Mouse (Mus musculus) midbrain, embryonic 10.5 days (tissue): ENCODE results near the gene Kcnt2. TPM values are rescaled to one million over a fixed set of nuclear protein-coding genes. Genes with fewer than 3 reads are reported as not detected.

Experiments used
- DNase-seq: peaks from one replicate; pipeline ENCODE4 v3.0.0-alpha.2; 2017; ENCODE audit warnings: low spot score
- H3K27ac ChIP-seq: fragments of 300-500 bp; sonication (generic); replicated peaks from 2 replicates; pipeline ENCODE4 v1.5.1; 2016; ENCODE audit warnings: mild to moderate bottlenecking
- H3K27me3 ChIP-seq: fragments of 300-500 bp; sonication (generic); 2 replicates; pipeline ENCODE4 v1.6.1; 2016; ENCODE audit warnings: low read depth, mild to moderate bottlenecking; ENCODE audit not compliant: poor library complexity, severe bottlenecking
- H3K36me3 ChIP-seq: fragments of 300-500 bp; sonication (generic); 2 replicates; pipeline ENCODE4 v1.6.1; 2016; ENCODE audit warnings: mild to moderate bottlenecking, moderate library complexity
- H3K4me1 ChIP-seq: fragments of 300-500 bp; sonication (generic); 2 replicates; pipeline ENCODE4 v1.6.1; 2016
- H3K4me3 ChIP-seq: fragments of 300-500 bp; sonication (generic); 2 replicates; pipeline ENCODE4 v1.5.1; 2016; ENCODE audit warnings: mild to moderate bottlenecking, moderate library complexity
- H3K9me3 ChIP-seq: fragments of 300-500 bp; sonication (generic); replicated peaks from 2 replicates; pipeline ENCODE4 v1.6.1; 2016; ENCODE audit warnings: mild to moderate bottlenecking
- WGBS: fragments of 180-500 bp; shearing (Covaris S2); methylation state at CpG from one replicate; pipeline ENCODE4 v1.1.7; 2016; 5-methylcytosine and 5-hydroxymethylcytosine counted together
- polyA plus RNA-seq: library from polyadenylated mRNA; unstranded; fragments of >200 nt; fragmentation: Nextera tagmentation; extraction: Ambion mirVana; gene quantifications from 2 replicates; pipeline ENCODE4 v1.2.1, GENCODE M21; 2016

Gene Kcnt2
- polyA plus RNA-seq, 1 experiment from 2014 or later: 1.2 TPM

DNA sequence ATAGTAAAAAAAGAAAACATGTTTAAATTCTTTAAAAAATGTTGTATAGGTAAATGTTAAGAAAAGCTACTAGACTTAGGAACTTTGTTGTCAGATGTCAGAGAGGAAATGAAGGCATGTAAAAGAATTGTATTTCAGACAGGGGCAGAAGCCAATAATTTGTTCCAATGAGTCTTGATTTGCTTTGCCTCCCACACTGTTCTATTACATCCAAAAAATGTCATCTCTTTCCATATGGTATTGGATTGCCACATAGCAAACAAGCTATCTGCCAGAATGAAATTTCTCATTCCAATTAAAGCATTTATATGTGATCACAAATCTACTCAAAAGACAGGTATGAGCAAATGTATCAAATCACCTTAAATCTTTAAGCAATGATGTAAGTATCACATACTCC lies 314.8 kb downstream of the Kcnt2 start:
- Histone ChIP-seq H3K9me3 (no peaks in the 10 kb centered on the region), H3K36me3 (no peaks in the 10 kb centered on the region), H3K27ac (no peak overlapping the region), H3K27me3 (no peaks in the 10 kb centered on the region), H3K4me1 (no peaks in the 10 kb centered on the region), H3K4me3 (no peak overlapping the region)
- no peak for DNase-seq

DNA sequence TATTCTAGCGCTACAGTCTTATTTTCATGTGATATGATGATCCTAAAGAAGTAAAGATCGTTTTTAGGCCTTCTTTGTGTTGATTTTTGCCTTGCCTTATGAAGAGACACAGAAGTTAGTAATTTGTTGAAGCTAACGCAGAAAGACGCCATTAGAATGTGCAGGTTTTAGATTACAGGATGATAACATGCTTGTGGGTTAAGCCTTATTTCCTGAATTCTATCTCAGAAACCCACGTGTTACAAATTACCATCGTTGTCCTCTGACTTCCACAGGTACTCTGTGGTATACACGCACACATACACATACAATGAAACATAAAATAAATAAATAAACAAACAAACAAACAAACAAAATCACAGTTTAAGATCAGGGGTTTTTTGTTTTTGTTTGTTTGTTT lies 326.2 kb downstream of the Kcnt2 start:
- 83% methylated on average over 7 of the region's 7 CpGs for WGBS
- Histone ChIP-seq H3K27ac (no peak overlapping the region), H3K4me1 (no peaks in the 10 kb centered on the region), H3K27me3 (no peaks in the 10 kb centered on the region), H3K36me3 (no peaks in the 10 kb centered on the region), H3K9me3 (no peaks in the 10 kb centered on the region), H3K4me3 (no peak overlapping the region)
- DNase-seq: no peak

- 88% methylated on average over 3 of the region's 3 CpGs for WGBS
- H3K9me3 ChIP-seq: no peaks in the 10 kb centered on the region
- DNase-seq: no peak
- no peak overlapping the region for H3K27ac ChIP-seq
- H3K4me3 ChIP-seq: no peak overlapping the region
- no peaks in the 10 kb centered on the region for H3K27me3 ChIP-seq
- no peaks in the 10 kb centered on the region for H3K4me1 ChIP-seq
- no peaks in the 10 kb centered on the region for H3K36me3 ChIP-seq
Observed at GRCm38 (mm10) chr1:140578607-140579006, 332.6 kb downstream of the Kcnt2 start.

DNA sequence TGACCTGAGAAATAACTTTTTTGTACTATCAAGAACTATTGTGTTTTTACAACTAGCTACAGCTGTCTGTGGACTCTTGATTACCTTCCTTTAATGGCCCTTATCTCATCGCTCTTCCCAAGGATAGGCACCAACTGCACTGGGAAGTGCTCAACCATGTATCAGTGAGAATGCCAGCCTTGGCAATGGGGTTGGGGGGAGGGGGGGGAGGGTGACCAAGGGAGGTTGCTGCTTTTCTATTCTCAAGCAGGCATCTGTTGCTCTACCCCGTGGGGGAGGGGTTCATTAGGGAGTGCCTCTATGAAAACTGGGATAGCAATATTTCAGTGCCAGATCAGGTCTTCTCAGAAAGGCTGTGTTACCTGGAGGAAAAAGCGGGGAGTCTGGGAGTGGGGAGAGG lies 342.3 kb downstream of the Kcnt2 start:
- Histone ChIP-seq H3K27me3 (no peaks in the 10 kb centered on the region), H3K27ac (no peak overlapping the region), H3K9me3 (no peaks in the 10 kb centered on the region), H3K36me3 (no peaks in the 10 kb centered on the region), H3K4me1 (no peaks in the 10 kb centered on the region), H3K4me3 (no peak overlapping the region)
- no peak for DNase-seq
- WGBS: 82% methylated on average over 3 of the region's 3 CpGs

DNA sequence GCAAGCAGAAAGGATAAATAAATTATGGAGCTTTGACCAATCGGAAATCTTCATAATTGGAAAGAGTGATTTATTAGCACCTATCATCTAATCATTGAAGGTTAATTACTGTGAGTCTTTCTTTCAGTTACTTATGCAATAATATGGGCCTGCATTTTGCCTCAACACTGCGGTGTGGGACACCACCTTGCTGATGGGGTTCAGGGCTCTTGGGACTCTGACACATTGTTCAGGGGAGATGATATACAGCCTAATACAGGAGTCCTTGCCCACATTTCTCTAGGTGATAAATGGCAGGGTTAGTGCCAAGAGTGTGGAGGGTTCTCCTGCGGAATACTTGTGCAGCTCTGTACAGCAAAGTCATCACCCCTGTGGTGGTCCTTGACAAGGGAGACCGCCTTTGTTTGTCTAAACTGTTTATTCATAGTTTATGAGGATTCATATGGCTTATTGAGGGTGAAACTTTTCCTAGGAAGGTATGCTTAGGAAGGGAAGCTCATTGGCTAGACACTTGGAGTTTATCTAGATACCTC lies 362.9 kb downstream of the Kcnt2 start:
- WGBS: 87% methylated on average over 4 of the region's 4 CpGs
- H3K27me3 ChIP-seq: no peaks in the 10 kb centered on the region
- no peak overlapping the region for H3K4me3 ChIP-seq
- no peaks in the 10 kb centered on the region for H3K36me3 ChIP-seq
- no peak overlapping the region for H3K27ac ChIP-seq
- no peaks in the 10 kb centered on the region for H3K4me1 ChIP-seq
- H3K9me3 ChIP-seq: no peaks in the 10 kb centered on the region
- DNase-seq: no peak

- Histone ChIP-seq H3K27ac (no peak overlapping the region), H3K9me3 (no peaks in the 10 kb centered on the region), H3K36me3 (no peaks in the 10 kb centered on the region), H3K27me3 (no peaks in the 10 kb centered on the region), H3K4me3 (no peak overlapping the region), H3K4me1 (no peaks in the 10 kb centered on the region)
- 87% methylated on average over 1 of the region's 1 CpGs for WGBS
- DNase-seq: no peak
Observed at GRCm38 (mm10) chr1:140613101-140613500, 367.1 kb downstream of the Kcnt2 start.

- Histone ChIP-seq H3K9me3 (no peaks in the 10 kb centered on the region), H3K4me3 (no peak overlapping the region), H3K4me1 (no peaks in the 10 kb centered on the region), H3K27ac (no peak overlapping the region), H3K36me3 (no peaks in the 10 kb centered on the region), H3K27me3 (no peaks in the 10 kb centered on the region)
- 84% methylated on average over 2 of the region's 2 CpGs for WGBS
- no peak for DNase-seq
Observed at GRCm38 (mm10) chr1:140614840-140615239, 368.9 kb downstream of the Kcnt2 start.

- no peaks in the 10 kb centered on the region for H3K27me3 ChIP-seq
- no peaks in the 10 kb centered on the region for H3K4me1 ChIP-seq
- DNase-seq: no peak
- H3K27ac ChIP-seq: no peak overlapping the region
- no peaks in the 10 kb centered on the region for H3K9me3 ChIP-seq
- H3K4me3 ChIP-seq: no peak overlapping the region
- H3K36me3 ChIP-seq: no peaks in the 10 kb centered on the region
Observed at GRCm38 (mm10) chr1:140618164-140618563, 372.2 kb downstream of the Kcnt2 start.

DNA sequence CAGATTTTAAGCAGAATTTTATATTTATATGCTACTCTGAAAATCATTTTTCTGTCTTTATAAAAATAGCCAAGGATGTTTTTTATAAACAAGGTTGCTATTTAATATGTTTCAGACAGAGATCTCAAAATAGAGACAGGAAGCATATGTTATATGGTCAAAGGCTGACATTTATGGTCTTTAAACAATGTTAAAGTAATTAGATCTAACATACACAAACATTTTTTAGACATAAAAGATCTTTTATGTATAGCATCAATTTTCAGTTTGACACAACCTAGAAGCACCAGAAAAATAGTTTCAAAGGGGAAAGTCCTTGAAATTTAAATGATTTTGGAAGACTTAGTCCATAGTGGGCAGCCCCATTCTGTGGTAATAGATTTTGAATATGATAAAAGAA lies 379.0 kb downstream of the Kcnt2 start:
- H3K9me3 ChIP-seq: no peaks in the 10 kb centered on the region
- H3K27ac ChIP-seq: no peak overlapping the region

GRCm38 (mm10) chr1:140659607-140660340 lies 413.8 kb downstream of the Kcnt2 start:
- H3K27me3 ChIP-seq: no peaks in the 10 kb centered on the region
- no peaks in the 10 kb centered on the region for H3K9me3 ChIP-seq
- H3K27ac ChIP-seq: no peak overlapping the region
- H3K36me3 ChIP-seq: no peaks in the 10 kb centered on the region
- no peak overlapping the region for H3K4me3 ChIP-seq
- 0 out of 2 replicates have a peak, but pooled peaks cover 3% of the 10 kb centered on the region for H3K4me1 ChIP-seq
- no peak for DNase-seq
- WGBS: 63% methylated on average over 3 of the region's 3 CpGs

More for the DNA sequence above, 379.0 kb downstream of the Kcnt2 start:
- no peaks in the 10 kb centered on the region for H3K36me3 ChIP-seq
- no peak for DNase-seq
- H3K27me3 ChIP-seq: no peaks in the 10 kb centered on the region
- no peak overlapping the region for H3K4me3 ChIP-seq
- H3K4me1 ChIP-seq: no peaks in the 10 kb centered on the region

- H3K27ac ChIP-seq: no peak overlapping the region
- H3K4me1 ChIP-seq: 0 out of 2 replicates have a peak, but pooled peaks cover 3% of the 10 kb centered on the region
- no peak overlapping the region for H3K4me3 ChIP-seq
- no peaks in the 10 kb centered on the region for H3K27me3 ChIP-seq
- no peaks in the 10 kb centered on the region for H3K9me3 ChIP-seq
- DNase-seq: no peak
- H3K36me3 ChIP-seq: no peaks in the 10 kb centered on the region
- 66% methylated on average over 12 of the region's 12 CpGs for WGBS
Observed at GRCm38 (mm10) chr1:140660751-140661403, 414.9 kb downstream of the Kcnt2 start.

- Histone ChIP-seq H3K27ac (no peak overlapping the region), H3K36me3 (no peaks in the 10 kb centered on the region), H3K4me1 (0 out of 2 replicates have a peak, but pooled peaks cover 3% of the 10 kb centered on the region), H3K27me3 (no peaks in the 10 kb centered on the region), H3K9me3 (no peaks in the 10 kb centered on the region), H3K4me3 (no peak overlapping the region)
- no peak for DNase-seq
- WGBS: 39% methylated on average over 3 of the region's 3 CpGs
Observed at GRCm38 (mm10) chr1:140661404-140661787, 415.4 kb downstream of the Kcnt2 start.
